Mouse (Mus musculus) CD4-positive, CD25-positive, alpha-beta regulatory T cell, adult 4 months (primary cell): ENCODE data around the gene Naxd. TPM values are rescaled to one million over a fixed set of nuclear protein-coding genes. Genes with fewer than 3 reads are reported as not detected.
"Not testable (repeated sequence)": the region's sequence is repeated elsewhere in the genome, so short reads cannot be mapped to it uniquely, and the experiment has no call there.

ENCODE experiments used
- ATAC-seq: one replicate; pipeline ENCODE4 v1.8.0; 2017
- polyA plus RNA-seq, 2 experiments: library from polyadenylated mRNA; unstranded; fragments of 100-300 nt; shearing (Covaris generic); gene quantifications; one replicate each; pipeline ENCODE4 v1.2.1; 2017

Naxd gene
- polyA plus RNA-seq, 2 experiments from 2014 or later, result 56.4 to 77.8 TPM

DNA sequence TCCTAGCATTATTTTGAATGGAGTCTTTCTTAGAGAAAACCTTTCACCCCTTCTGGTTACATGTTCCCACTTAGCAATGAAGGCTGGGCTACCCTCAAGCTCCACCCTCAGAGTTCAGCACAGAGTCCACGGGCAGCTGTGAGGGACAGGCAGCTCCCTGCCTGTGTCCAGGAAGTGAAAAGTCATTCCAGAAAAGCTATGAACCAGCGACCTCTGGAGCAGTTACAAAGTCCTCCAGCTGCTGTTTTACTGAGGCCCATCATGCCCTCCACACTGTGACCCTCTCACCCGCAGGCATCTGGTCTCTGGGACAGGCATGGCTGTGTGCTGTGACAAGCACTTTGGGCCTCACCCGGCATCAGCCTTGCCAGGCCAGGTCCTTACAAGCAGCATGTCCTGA, 24.2 kb upstream of the Naxd start:
- no peak for ATAC-seq

DNA sequence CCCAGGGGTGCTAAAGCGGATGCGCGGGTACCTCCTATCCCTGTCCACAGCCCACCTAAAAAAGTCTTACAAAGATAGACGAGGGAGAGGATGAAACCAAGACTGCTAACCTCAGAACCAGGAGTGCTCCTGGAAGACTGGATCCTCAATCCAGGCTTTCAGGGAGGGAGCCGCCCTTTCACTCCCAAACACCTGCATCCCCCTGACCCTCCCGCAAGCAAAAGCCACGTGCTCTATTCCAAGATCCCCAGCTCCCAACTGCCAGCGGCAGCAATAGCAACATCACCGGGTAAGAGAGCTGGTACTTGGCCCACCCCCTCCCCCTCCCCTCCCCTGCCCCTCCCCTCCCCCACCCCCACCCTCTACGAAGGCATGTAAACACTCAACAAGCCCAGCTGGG, 21.9 kb upstream of the Naxd start:
- no peak for ATAC-seq

DNA sequence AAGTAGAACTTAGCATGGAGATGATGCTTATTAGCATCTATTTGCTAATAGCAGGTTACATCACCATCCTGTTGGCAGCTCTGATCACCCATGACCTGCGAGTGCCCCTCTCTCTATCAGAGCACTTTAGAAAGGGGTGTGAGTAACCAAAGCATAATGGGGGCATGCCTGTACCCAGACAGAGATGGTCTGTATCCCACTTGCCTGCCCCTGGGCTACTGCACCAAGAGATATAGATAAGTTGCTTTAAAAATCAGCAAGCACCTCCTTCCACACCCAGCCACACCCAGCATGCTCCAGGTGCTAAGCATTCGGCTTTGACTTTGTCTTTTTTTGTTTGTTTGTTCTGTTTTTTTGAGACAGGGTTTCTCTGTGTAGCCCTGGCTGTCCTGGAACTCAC, 21.4 kb upstream of the Naxd start:
- no peak for ATAC-seq

DNA sequence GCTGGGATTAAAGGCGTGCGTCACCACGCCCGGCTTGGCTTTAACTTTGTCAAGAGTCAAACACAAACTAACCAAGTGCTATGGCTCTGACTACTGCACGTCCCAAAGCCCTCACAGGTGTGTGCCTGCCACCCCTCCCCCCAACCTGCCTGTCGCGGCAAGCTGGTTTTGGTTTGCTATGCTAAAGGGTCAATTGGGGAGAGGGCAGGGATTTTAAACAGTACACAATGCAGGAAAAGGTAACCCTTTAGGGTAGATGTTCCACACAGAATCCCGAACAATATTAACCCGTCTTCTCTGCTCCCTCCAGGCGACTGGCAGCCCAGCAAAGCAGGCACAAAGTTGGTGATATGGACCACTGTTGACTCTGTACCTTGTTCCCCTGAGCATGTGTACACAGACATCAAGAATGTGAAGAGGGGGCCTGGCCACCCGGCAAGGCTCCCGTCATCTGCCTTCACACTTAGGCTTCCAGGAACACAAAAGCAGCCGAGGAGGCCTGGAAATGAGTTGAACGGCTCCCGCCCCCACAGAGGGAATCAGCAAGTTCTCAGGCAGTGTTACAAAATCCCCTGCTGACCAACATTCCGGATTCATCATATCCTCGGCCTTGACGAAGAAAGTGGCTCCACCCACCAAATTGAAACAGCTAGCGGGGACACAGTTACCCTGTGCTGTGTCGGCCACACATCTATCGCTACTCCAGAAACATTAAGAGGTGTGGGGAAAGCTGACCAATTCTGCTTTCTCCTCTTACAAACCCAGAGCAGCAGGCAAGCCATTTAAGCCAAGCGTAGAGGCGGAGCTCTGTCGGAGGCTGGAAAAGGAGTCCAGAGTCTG, 20.7 kb upstream of the Naxd start:
- peak; percentile 9 for ATAC-seq

DNA sequence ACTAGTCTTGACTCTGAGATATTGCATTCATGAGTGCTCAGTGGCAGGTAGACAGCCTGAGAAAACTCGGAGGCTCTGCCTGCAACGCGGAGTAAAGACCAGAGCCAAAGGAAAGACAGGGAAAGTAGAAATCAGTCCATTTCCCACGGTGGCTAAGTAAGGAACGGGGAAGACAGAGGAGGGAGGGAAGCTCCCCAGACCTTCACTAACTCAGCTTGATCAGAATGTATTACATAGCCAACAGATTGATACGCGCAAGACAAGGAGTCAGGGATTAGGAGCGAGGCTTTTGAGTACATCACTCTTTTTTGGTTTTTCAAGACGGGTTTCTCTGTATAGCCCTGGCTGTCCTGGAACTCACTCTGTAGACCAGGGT, 20.1 kb upstream of the Naxd start:
- peak; percentile 1 for ATAC-seq

DNA sequence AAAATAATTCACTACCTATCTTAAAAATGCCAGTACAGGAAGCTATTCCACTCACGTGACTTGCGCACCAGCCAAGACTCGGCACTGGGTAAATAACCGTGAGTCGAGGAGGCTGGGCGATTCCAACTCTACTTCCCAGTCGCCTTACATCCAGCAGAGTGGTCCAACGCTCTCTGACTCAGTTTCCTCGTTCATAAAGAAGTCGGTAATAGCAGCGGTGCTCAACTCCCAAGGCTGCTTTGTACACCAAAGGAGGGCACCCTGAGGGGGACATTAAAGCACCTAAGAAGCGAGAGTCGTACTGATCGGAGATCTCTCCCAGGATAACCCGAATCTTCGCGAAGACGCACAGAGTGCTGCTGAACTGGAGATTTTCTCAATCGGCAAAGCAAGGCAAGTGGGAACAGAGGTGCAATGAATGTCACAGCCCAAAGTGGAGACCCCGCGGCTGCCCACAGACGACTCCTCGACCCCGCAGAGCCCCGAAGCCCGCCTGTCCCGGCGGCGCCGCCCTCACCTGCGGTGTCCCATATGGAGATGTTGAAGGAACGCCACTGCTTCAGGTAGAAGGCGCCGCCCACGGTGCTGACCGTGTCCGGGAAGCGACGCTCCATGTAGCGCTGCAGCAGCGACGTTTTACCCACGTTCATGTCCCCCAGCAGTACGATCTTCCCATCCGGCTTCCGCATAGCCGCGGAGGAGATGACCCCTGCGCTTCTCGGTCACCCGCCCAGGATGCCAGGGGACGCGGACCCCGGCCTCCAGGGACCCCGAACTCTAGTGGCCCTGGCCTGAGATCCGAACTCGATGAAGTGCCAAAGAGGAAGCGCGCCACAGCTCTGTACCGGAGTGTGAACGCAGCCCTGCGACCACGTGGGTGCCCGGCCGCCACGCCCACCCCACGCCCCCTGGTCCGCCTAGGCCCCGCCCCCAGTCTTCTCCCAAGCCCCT, 19.2 kb upstream of the Naxd start, which contains the start of gene Rab20:
Gene Rab20, minus strand, starts transcription at position 900 of the 951 bp plus-strand sequence.
- ATAC-seq, result peak; percentile 77

DNA sequence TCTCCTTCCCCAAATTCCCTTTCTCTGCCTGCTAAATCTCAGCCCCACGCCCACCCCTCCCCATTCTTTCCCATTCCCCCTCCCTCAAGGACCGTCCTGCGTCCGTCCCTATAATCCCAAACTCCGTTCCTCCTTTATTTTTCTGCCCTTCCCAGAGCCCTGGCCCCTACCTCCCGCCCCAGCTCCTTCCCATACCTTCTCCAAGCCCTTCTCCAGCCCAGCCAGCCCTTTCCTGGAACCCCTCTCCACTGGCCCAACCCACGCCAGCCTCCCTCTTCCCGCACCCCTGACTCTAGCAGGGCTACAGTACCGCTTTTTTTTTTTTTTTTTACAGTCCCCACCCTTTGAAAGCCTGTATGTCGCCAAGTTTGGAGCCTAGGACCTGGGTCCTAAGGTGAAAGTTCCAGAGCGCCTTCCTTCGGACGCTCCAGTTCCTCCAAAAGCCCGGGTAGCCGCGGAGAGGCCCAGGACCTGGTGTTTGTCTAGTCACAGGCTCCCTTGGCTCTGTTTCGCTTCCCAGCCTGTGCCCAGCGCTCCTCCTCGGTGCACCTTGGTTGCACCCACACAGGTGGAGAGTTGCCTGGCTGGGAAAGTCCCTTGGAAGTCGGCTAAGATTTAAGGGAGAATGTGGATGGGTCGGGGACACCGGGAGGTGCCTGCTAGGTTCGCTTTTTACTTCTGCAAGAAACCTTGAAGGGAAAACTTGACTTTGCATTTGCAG, 18.3 kb upstream of the Naxd start:
- ATAC-seq, result no peak

DNA sequence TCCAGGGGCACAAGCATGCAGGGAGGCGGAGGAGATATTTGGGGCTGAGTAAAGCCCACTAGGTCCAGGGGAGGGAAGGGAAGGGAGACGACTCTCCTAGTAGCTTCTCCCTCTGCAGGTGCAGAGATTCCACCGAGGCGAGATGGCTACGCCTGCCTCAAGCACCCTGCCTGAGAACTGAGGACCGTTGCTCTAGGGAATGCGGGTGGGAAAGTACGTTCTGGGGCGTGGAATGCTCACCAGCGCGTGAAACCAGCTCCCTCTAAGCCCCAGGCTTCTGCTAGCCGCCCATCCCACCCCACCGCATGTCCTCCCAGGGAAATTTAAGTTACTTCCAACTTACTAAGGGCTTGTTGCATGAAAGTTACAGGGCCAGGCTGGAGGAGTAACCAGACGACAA, 17.7 kb upstream of the Naxd start:
- ATAC-seq, result no peak

DNA sequence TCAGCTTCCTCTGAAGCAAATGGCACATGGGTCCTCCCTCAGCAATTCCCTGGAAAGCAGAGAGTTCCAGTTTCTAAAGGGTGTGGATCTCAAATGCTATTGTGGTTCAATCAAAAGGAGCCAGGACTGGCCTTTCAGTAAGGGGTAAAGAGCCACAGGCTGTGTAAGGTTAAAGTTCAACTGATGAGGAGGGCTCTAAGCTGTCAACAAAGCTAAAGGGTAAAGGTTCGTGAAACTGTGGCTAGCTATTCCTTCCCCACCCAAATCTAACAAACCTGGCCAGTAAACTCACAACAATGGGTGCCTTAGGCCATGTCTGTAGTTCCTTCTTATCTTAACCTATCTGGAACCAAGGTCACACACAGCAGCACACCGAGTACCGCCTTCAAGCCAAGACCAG, 15.4 kb upstream of the Naxd start:
- ATAC-seq, result no peak

DNA sequence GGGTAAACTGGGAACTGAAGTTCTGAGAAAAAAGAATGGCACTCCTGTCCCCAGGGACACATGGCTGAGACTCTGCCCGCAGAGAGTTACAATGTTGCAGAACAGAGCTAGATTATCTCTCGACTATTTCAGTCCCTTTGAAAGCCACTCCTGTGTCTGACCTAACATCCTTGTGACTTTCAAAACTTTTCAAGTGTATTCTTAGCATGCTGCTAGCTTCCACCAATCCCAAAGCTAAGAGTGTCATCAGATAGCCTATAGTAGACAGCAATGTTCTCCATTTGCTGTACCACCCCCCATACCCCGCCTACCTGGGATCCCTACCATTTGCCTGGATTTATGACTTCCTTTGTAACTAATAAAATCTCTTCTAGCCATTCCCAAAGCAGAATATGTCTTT, 14.8 kb upstream of the Naxd start:
- ATAC-seq, result no peak

DNA sequence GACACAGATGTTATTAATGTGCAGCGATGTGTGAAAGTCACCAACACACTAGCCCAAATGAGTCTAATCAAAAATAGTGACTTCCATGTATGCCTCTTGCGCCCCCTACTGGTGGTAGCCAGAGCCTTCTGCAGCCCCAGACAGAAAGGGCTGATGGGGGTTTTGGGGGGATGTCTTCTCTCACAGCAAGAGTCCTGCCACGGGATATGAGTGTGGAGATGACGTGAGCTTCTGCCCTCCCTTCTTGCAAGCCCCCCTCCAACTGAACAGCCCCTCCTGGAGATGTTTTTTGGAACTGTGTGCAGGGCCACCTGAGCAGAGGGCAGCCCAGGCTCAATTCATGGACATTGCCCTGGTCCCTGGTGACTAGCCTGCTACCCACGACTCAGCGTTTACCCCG, 11.2 kb upstream of the Naxd start:
- peak; percentile 80 for ATAC-seq

DNA sequence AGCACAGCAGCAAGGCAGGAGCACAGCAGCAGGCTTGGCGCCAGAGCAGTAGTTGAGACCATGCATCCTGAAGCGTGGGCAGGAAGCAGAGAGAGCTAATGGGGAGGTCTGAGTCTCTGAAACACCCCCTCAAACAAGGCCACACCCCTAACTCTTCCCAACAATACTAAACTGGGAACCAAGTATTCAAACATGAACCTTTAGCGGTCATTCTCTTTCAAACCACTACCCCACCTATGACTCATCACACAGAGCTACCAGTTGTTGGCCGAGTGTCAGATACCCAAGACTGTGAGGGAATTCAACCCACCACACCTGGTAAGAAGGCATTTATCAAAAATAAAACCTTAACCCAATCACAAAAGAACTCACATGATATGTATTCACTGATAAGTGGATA, 10.1 kb upstream of the Naxd start:
- no peak for ATAC-seq

DNA sequence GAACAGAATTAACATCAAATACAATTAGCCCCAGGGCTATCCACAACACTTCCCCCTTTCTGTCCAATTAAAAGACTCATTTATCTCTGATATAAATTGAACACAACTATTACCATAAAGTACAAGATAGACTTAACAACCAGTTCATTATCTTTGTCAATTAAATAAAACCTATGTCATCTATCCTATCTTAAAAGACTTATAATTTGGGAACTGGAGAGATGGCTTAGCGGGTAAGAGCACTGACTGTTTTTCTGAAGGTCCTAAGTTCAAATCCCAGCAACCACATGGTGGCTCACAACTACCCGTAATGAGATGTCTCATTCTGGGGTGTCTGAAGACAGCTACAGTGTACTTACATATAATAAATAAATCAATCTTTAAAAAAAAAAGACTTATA, 5.0 kb upstream of the Naxd start:
- not testable (repeated sequence) for ATAC-seq

DNA sequence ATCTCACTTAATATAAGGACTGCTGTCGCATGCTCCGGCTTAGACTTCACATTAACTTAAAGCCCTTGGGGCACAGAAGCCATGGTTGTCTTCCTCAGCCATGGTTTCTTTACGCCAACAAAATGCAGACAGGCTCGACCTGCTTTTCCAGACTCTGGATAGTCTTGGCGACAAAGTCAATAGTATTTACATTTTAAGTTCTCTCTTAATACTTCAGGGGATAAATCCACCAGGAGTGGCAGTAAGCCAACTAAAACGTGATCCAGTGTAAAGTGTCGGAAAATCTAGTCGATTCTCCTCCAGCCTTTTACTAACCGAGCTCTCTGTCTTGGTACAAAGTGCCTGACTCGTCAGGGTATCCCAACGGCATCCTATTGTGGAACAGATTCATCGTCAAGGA, 975 bp downstream of the Naxd start:
- no peak for ATAC-seq

DNA sequence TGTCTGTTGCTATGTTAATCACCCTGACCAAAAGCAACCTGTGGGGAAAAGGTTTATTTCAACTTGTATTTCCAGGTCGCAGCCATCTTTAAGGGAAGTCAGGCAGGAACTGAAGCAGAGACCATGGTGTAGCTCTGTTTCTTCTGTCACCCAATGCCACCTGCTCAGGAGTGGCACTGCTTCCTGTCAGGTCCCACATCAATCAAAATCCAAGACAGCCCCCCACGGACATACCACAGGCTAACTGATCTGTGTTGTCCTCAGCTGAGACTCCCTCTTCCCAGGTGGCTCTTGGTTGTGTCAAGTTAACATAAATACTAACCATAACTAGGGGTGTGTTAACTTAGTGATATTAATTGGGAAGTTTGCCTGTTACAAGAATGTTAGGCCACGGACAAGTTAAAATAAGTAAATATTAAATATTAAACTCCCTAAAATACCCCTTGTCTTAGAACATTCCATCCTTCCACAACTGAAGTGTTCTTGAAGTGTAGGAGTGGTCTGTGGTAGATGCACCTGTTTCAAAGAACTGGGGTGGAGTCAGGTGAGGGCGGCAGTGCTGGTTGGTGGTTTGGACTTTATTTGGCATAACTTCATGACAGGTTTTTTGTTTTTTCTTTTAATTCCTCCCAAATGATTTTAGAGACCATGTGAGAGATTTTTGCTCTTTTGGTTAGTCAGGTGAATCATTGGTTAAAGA, 1.6 kb downstream of the Naxd start:
- no peak for ATAC-seq

DNA sequence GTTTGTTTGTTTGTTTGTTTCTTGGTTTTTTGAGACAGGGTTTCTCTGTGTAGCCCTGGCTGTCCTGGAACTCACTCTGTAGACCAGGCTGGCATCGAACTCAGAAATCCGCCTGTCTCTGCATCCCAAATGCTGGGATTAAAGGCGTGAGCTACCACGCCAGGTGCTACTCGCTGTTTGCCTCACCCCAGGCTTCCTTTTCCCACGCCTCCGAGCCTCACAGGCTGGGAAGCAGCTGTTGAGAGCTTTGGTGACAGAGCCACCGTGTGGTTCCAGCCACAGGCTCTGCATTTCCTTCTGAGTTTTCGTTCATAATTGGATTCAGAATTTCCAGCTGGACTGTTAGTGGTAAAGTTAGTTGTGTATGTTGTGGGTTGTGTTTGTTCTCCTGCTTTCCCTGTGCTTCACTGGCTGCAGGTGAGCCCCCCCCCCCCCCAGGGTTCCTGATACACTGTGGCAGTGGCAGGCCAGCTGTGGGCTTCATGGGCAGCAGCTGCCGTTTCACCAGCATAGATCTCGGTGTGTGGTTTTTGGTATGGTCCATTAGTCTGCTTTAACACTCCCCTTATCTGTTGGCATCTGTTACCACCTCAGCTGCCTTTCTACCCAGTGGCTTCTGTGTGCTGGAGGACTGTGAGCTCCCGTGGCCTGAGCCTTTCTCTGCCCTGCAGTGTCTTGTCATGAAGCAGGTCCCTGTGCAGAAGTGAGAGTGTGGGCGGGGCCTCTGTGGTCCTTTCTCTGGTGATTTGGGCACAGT, 6.3 kb downstream of the Naxd start:
- ATAC-seq, result no peak

DNA sequence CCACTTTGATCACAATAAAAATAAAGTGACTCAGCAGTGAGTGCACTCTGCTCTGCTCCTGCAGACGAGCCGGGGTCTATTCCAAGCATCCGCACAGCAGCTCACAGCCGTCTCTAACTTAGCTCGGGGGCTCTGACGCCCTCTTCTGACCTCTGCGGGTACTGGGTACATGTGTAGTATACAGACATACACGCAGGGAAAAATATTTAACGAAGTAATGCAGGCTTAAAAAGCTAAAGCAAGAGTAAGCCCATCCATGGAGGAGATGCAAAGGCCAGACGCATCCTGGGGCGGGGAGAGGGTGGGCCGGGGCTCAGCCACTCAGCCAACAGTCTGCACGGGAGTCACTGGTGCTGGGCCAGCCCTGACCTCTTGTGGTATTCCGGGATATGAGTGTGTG, 8.8 kb downstream of the Naxd start:
- no peak for ATAC-seq

DNA sequence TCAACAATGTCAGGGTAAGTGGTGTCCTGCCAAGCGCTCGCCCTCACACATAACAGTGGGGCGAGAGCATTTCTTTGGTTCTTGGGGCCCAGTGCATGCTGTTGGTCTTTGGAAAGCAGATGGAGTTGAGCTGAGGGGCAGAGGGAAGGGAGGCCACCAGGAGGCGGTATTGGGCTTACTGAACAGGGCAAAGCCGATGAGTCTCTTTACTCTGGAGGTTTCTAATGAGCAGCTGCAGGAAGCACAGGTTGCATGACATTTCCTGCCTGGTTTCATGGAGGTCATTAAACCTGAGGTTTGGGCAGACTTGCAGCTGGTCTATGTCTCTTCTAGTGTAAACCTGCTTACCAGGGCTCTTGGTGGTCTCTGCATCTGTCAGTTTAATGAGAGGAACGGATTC, 9.5 kb downstream of the Naxd start:
- ATAC-seq, result peak; percentile 86

DNA sequence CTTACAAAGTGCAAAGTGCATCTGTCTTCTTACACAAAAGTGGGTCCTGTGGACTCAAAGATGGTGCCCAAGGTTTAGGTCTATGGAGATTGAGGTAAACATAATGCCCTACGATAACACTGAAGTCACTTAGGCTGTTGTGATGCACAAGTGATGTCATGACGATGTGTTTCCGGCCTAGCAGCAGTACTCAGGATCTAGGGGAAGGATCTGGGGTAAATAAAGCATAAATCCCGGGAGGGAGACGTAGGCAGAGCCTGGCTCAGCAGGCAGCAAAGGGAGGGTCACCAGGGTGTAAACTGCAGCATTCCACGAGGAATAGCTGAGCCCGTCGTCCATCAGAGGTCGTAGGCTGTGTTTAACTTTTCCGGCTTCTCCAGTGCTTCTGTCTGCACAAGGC, 11.6 kb downstream of the Naxd start:
- no peak for ATAC-seq

DNA sequence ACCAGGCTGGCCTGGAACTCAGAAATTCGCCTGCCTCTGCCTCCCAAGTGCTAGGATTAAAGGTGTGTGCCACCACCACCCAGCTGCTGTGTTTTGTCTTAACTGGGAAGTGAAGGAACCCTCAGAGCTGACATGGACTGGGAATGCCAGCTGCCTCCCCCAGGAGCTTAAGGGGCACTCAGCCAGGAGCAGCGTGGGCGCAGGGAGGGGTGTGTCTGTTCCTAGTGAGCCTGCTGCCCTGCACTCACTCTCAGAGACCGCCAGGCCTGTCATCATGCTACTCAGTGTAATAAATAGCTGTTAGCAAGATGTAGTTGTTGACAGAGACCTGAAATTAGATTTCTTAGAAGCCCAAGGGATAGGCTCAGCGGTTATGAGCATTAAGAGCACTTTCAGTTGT, 13.7 kb downstream of the Naxd start:
- ATAC-seq, result no peak

DNA sequence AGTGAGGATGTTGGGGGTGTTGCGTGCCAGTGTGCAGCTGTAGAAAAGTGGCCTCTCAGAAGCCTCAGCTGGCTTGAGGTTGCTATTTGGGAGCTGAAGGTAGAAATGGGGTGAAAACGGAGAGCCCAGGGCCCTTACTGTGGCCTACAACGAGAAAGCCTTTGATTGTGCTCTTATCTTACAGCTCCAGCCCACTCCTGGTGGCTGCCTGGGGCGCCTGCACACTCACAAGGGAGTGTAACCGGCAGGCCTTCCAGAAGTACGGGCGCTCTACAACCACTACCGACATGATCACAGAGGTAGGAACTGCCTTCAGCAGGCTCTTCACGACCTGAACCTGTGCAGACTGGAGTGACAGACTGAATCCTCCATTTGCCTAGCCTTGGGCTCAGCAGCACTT, 15.4 kb downstream of the Naxd start:
- no peak for ATAC-seq

DNA sequence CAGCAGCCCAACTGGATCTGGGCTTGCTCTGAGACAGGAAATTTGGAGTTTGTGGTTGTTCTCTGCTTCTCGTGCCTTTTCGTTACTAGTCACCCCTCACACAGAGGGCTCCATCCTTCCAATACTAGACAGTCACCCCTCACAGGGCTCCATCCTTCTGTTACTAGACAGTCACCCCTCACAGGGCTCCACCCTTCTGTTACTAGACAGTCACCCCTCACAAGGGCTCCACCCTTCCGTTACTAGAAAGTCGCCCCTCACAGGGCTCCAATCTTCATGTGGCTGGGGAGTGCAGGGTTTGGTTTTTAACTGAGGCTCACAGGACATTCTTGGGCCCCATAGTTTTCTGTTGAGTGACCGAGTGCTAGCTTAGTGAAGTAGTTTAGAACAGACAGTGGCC, 15.9 kb downstream of the Naxd start:
- no peak for ATAC-seq
